Mouse (Mus musculus): Measurements from ENCODE around the gene Calcoco1. TPM values are rescaled to one million over a fixed set of nuclear protein-coding genes. Genes with fewer than 3 reads are reported as not detected.
"Not testable (repeated sequence)": the region's sequence is repeated elsewhere in the genome, so short reads cannot be mapped to it uniquely, and the experiment has no call there.

Gene Calcoco1
- polyA plus RNA-seq, 1 experiment from 2014 or later = 51.4 TPM

DNA sequence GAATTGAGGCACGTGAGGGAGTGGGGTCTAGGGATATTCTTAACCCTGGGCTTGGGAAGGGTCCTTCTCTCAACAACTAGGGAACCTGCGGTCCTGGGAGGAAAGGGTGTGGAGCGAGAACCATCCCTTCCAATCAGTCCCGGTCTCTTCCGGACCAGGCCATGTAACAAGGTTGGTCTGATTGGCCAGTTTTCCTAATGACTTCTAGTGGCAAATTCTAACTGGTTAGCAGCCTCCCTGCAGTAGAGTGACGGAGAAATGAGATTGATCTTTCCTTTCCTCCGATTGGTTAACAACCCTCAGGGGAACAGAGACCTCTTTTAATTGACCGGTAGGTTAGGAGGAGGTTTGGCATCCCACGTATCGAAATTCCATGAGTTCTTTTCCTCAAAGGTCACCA is 48.4 kb downstream of the Calcoco1 start:
- Histone ChIP-seq H3K27ac (peak overlapping the region; percentile 99), H3K9ac (no peak overlapping the region), H3K27me3 (no peaks in the 10 kb centered on the region), H3K4me3 (replicated peaks) (peak overlapping the region; percentile 64), H3K4me1 (peaks cover 39% of the 10 kb centered on the region), H3K36me3 (peaks cover 5% of the 10 kb centered on the region; the same call in 1 of the 2 replicates), H3K4me2 (peak overlapping the region; percentile 83), H3K9me3 (replicated peaks) (no peaks in the 10 kb centered on the region)
- 2% methylated on average over 10 of the region's 10 CpGs for WGBS
- peak; percentile 64 for ATAC-seq (replicated peaks; ENCODE audit: low FRiP score)

DNA sequence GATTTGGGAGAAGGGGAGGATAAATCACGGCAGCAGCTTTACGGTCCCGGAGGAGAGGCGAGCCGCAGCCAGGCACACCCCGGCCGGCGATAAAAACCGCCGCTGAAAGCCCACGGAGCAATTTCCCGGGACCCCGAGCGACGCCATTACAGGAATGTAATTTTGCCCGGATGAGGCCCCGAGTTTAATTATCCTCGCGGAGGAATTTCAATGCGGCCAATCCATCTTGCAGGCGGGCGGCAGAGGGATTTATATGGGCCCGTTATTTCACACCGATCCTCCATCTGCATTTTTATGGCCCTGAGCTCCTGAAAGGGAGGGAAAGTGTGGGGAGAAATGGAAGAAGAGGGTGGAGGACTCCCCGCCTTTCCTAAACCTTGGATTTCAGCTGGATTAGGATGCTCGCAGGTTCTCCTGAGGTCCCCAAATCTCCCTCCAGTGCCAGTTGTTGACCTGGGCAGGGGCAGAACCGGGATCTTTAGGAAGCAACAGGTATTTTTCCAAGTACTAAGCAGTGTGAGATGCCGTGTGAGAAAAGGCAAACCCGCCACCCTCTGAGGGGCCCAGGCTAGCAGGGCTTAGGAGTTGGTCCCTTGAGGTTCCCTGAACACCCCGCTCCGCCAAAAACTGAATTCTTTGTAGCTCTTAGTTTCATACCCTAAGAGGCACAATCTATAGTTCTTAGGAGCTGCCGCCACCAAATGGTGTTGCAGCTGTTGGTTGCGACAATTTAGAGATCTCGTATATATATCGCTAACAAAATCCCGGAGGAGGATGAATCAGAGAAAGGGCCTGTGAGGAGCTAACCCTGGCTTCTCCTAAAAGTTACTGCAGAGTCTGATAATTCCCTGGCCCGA is 49.5 kb downstream of the Calcoco1 start, which contains the start of gene Atp5g2:
Atp5g2 (minus strand) TSS at position 138 of the 857 bp plus-strand sequence.
- Histone ChIP-seq H3K27me3 (no peaks in the 10 kb centered on the region), H3K9ac (peak within 1 kb of the TSS; percentile 63), H3K4me3 (replicated peaks) (peak within 1 kb of the TSS; percentile 64), H3K4me1 (peaks cover 39% of the 10 kb centered on the region), H3K27ac (peak within 1 kb of the TSS; percentile 99), H3K4me2 (peak within 1 kb of the TSS; percentile 83), H3K9me3 (replicated peaks) (no peaks in the 10 kb centered on the region), H3K36me3 (peaks cover 13% of the 10 kb centered on the region)
- ATAC-seq (replicated peaks; ENCODE audit: low FRiP score) = no peak
- WGBS = 2% methylated on average over 37 of the region's 37 CpGs

DNA sequence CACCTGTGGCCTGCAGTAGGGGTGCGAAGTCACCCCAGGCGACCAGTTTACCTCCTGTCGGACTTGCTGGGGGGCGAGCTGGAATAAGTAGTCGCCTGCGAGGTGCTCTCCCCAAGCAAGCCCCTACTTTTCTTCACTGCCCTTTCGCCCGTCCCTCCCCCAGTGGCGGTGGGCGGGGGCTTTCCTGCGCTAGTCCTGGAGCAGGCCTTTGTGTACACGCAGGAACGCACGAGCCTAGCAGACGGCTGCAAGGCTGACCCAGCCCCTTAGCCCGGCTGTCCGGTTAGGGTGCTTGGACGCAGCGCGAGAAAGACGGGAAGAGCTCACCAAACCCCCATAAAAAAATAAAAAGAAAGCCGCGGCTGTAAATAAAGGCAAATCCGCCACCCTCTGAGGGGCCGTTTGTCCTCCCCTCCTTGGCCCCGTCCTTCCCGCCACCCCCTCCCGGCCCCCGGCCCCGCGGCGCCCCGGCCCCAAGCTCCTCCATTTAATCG is 50.2 kb downstream of the Calcoco1 start:
- peak overlapping the region; percentile 64 for H3K4me3 ChIP-seq (replicated peaks)
- WGBS = under 1% methylated on average over 34 of the region's 34 CpGs
- peaks cover 19% of the 10 kb centered on the region for H3K36me3 ChIP-seq
- H3K4me1 ChIP-seq = peaks cover 39% of the 10 kb centered on the region
- H3K4me2 ChIP-seq = peak overlapping the region; percentile 83
- ATAC-seq (replicated peaks; ENCODE audit: low FRiP score) = peak; percentile 76
- H3K27me3 ChIP-seq = no peaks in the 10 kb centered on the region
- H3K9ac ChIP-seq = peak overlapping the region; percentile 63
- peak overlapping the region; percentile 99 for H3K27ac ChIP-seq
- H3K9me3 ChIP-seq (replicated peaks) = no peaks in the 10 kb centered on the region

DNA sequence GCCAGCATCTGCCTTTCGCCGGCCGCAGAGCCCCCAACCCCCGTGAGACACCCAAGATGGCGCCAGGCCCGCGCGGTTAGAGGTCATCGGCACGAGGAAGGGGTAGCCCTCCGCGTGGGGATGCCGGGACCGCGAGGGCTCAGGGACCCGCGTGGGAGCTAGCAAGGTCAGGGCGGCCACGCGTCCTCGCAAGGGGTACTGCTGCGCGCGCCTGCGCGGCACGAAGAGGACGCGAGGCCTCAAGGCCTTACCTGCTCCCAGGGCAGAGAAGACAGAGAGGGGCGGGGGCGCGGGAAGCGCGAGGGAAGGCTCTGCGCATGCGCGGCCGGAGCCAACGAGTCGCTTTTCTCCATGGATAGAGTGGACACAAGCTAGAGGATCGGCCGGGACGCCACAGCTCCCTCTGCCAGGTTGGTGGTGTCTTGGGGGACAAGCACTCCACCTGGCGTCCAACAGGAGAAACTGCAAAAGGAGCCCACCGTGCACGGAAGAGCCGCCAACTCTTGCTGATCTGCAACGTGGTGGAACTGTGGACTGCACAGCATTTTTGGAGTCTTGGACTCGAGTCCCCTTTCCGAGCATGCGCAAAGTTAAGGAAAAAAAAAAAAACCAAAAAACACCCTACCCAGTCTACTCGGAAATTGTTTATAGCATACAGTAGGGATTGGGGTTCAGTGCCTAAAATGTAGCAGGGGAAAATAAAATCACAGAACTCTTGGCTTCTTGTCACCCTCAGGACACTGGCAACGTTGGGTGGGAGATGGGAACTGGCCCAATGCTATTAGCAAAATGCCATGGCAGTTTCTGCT is 51.0 kb downstream of the Calcoco1 start:
- no peaks in the 10 kb centered on the region for H3K9me3 ChIP-seq (replicated peaks)
- peak overlapping the region; percentile 84 for H3K9ac ChIP-seq
- WGBS = 1% methylated on average over 53 of the region's 53 CpGs
- peaks cover 27% of the 10 kb centered on the region for H3K36me3 ChIP-seq
- peak overlapping the region; percentile 83 for H3K4me2 ChIP-seq
- H3K4me3 ChIP-seq (replicated peaks) = peak overlapping the region; percentile 64
- H3K27me3 ChIP-seq = no peaks in the 10 kb centered on the region
- H3K4me1 ChIP-seq = peaks cover 39% of the 10 kb centered on the region
- peak; percentile 91 for ATAC-seq (replicated peaks; ENCODE audit: low FRiP score)
- peak overlapping the region; percentile 99 for H3K27ac ChIP-seq

DNA sequence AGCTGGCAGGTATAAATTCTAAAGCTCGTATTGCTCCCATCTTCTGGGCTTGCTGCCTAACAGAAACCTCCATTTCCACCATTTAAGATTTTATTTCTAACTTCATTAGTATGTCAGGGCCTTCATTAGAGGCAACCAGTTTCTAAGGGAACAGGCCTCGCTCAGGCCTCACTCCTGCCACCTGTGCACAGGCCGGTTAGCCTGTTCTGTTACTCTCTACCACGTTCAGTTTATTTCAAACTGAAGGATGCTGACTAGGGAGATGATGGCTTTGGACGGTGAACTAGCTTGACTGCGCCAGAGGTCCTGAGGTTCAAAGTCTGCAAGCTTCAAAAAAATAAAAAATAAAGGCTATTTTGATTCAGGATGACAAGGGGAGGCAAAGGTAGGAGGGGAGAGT is 51.7 kb downstream of the Calcoco1 start:
- Histone ChIP-seq H3K27ac (peak overlapping the region; percentile 99), H3K9me3 (replicated peaks) (no peaks in the 10 kb centered on the region), H3K36me3 (peaks cover 34% of the 10 kb centered on the region), H3K4me3 (replicated peaks) (peak overlapping the region; percentile 64), H3K27me3 (no peaks in the 10 kb centered on the region), H3K4me1 (peaks cover 39% of the 10 kb centered on the region), H3K4me2 (peak overlapping the region; percentile 83), H3K9ac (peak overlapping the region; percentile 84)
- ATAC-seq (replicated peaks; ENCODE audit: low FRiP score) = no peak
- WGBS = 8% methylated on average over 6 of the region's 6 CpGs

DNA sequence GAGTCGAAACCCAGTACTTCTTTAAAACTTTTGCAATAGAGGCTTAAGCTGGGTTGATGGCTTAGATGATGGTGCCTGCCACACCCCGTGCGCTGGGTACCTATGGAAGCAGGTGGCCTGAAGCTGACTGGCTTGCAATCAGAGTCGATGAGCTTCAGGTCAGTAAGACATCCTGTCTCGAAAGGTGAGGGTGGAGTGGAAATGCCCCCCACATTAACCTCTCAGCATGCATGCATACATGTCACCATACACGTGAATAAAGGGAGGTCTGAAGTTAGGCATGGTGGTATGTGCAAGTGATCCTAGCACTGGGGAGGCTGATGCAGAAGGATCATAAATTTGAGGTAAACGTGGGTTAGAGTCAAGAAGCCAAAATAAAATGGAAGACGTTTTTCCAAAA is 52.4 kb downstream of the Calcoco1 start:
- Histone ChIP-seq H3K27ac (peak overlapping the region; percentile 30; the same call in 1 of the 2 replicates), H3K4me3 (replicated peaks) (peak overlapping the region; percentile 64; the same call in 1 of the 2 replicates), H3K4me1 (peaks cover 39% of the 10 kb centered on the region)

DNA sequence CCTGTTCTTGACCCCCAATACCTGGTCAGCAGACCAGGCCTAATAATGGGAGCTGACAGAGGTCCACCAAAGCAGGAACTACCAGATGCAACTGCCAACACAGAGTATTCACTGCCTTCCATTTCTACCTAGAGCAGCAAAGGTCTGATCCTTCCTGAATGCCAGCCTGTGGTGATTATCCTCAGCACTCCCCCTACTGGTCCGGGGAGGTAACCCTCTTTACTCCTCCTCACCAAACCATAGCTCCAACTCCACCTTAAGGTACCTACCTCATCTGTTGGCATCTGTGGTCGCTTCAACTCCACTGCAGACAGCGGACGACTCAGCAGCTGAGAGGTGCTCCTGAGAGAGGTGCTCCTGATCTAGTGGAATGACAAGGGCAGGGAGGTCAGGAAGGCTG is 56.5 kb downstream of the Calcoco1 start:
- Histone ChIP-seq H3K9ac (no peak overlapping the region), H3K27ac (no peak overlapping the region), H3K9me3 (replicated peaks) (no peaks in the 10 kb centered on the region), H3K4me2 (no peak overlapping the region), H3K36me3 (peaks cover 81% of the 10 kb centered on the region), H3K27me3 (no peaks in the 10 kb centered on the region), H3K4me1 (peaks cover 14% of the 10 kb centered on the region), H3K4me3 (replicated peaks) (no peak overlapping the region)
- WGBS = 47% methylated on average over 4 of the region's 4 CpGs
- ATAC-seq (replicated peaks; ENCODE audit: low FRiP score) = no peak

More for the DNA sequence above, 52.4 kb downstream of the Calcoco1 start:
- ATAC-seq (replicated peaks; ENCODE audit: low FRiP score) = no peak
- H3K9me3 ChIP-seq (replicated peaks) = no peaks in the 10 kb centered on the region
- no peaks in the 10 kb centered on the region for H3K27me3 ChIP-seq
- 77% methylated on average over 8 of the region's 8 CpGs for WGBS
- peak overlapping the region; percentile 35 for H3K9ac ChIP-seq
- peak overlapping the region; percentile 83 for H3K4me2 ChIP-seq
- H3K36me3 ChIP-seq = peaks cover 41% of the 10 kb centered on the region

DNA sequence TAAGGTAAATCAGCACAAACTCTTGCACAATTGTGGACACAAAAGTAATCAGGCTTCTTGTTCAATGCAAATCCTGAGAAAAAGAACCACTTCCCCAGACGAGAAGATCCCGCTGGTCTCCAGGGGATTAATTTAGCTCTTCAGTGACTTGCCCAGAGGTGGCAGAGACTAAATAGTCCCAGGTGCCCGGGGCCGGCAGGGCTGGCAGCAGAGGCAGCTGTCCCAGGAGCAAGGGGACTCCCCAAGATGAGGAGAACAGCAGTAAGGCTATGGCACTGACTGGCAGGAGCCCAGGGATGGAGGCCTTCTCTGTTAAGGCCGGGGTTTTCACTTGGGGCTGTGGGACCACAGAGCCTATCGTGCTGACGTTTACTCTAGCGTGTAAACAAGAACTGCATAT is 58.2 kb downstream of the Calcoco1 start:
- Histone ChIP-seq H3K9me3 (replicated peaks) (no peaks in the 10 kb centered on the region), H3K36me3 (peaks cover 82% of the 10 kb centered on the region), H3K4me3 (replicated peaks) (no peak overlapping the region), H3K27me3 (no peaks in the 10 kb centered on the region), H3K9ac (no peak overlapping the region), H3K4me1 (0 out of 2 replicates have a peak, but pooled peaks cover 3% of the 10 kb centered on the region), H3K4me2 (no peak overlapping the region), H3K27ac (no peak overlapping the region)
- ATAC-seq (replicated peaks; ENCODE audit: low FRiP score) = no peak
- WGBS = 92% methylated on average over 8 of the region's 8 CpGs

DNA sequence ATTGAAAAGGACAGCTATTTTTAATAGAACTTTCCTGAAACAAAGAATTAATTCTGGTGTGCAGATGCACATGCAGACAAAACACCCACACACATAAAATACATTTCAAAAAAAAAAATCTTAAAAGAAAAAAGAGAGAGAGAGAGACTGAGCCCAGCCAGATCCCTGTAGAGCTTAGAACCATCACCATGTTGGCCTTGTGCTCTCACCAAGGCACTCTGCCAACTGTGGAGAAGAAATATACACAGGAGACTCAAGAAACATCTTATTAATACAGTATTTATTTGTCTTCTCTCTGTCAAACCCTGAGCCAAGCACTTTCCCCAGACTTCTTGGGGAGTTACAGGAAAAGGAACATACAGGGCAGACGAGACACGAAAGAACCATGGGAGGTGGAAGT is 59.4 kb downstream of the Calcoco1 start:
- H3K4me2 ChIP-seq; H3K4me3 ChIP-seq (replicated peaks); H3K27ac ChIP-seq; H3K9me3 ChIP-seq (replicated peaks); H3K27me3 ChIP-seq; H3K9ac ChIP-seq; H3K4me1 ChIP-seq; ATAC-seq (replicated peaks; ENCODE audit: low FRiP score): not testable (repeated sequence)
- H3K36me3 ChIP-seq = peaks cover 77% of the 10 kb centered on the region
- 100% methylated on average over 2 of the region's 2 CpGs for WGBS

DNA sequence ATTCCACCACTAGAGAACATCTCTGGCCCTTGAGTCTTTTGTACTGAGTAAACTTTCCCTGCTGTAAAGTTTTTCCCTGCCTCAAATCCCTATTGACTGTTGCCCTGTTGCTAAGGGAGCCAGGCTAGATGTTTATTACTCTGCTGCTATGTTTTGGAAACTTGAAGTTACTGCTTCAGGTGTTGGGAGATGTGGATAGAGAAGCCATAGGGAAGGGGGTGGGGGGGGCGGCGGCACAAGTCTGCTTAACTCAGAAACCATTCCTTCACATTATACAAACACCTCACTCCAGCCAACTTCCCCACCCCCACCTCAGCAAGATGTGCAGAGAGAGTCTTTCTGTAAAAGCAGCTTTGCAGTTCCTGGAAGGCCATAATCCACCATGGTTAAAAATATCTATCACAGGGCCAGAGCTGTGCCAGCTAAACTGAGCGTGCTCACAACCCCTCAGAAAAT is 64.0 kb downstream of the Calcoco1 start:
- Histone ChIP-seq H3K4me2 (no peak overlapping the region), H3K36me3 (peaks cover 30% of the 10 kb centered on the region), H3K4me1 (peaks cover 22% of the 10 kb centered on the region), H3K9me3 (replicated peaks) (no peaks in the 10 kb centered on the region), H3K4me3 (replicated peaks) (no peak overlapping the region), H3K27ac (peak overlapping the region; percentile 86), H3K27me3 (no peaks in the 10 kb centered on the region), H3K9ac (no peak overlapping the region)
- WGBS = 68% methylated on average over 3 of the region's 3 CpGs
- ATAC-seq (replicated peaks; ENCODE audit: low FRiP score) = no peak

Data from kidney, embryonic 15.5 days (tissue).